ENCODE assay signal across 1 mouse cellular context in the genomic region with DNA sequence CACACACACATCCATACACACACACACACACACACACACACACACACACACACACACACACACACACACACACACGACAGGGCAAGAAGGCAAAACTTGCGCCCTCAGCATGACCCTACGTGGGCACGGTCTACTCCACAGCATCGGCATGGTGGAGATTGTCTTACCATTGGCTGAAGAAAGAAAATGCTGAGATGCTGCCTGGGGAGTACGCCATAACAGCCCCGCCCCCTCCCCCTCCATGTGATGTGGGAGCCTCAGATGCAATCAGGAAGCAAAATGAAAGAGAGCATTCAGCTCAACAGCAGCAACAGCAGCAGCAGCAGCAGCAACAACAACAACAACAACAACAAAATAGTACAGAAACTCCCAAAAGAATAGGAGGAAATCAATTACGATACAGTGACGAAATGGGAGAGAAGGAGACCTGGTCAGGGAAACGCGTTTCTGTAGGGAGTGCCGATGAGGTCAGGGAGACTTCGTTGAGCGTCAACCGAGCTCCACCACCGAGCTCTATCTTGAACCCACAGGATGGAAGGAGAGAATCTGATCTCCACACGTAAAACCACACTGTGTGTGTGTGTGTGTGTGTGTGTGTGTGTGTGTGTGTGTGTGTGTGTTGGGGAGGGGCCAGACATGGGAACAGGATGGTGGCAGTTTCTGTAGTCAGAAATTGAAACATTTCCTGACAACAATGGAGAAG.
A peak's percentile ranks its signal among the peaks of the same experiment; 100 is the strongest.
TF ChIP-seq lines count a peak whose summit lies in the region.

No protein-coding gene starts in this region.

TF ChIP-seq in MEL, 35 proteins besides CTCF, POLR2A, EP300 and RAD21 (continued from another document):
- TF ChIP-seq MAX (IDR thresholded peaks at IDR 0.05; ENCODE audit: low read length) (0 out of 2 replicates have a peak, but pooled peaks have one; percentile 19), E2F4 (IDR thresholded peaks at IDR 0.05; ENCODE audit: borderline replicate concordance, low read depth, low read length) (no peak), MAZ (IDR thresholded peaks at IDR 0.05; ENCODE audit: low read depth, low read length) (no peak), MXI1 (IDR thresholded peaks at IDR 0.05; ENCODE audit: low read depth, low read length) (peak; percentile 44), USF1 (IDR thresholded peaks at IDR 0.05; ENCODE audit: low read depth, low read length) (peak; percentile 74), UBTF (IDR thresholded peaks at IDR 0.05; ENCODE audit: borderline replicate concordance, insufficient read depth, low read depth, low read length) (no peak), KAT2A (conservative IDR thresholded peaks at IDR 0.05; ENCODE audit: low read depth, low read length) (no peak), BHLHE40 (IDR thresholded peaks at IDR 0.05; ENCODE audit: borderline replicate concordance, low read depth, low read length) (no peak; the same call in 1 of the 2 replicates), GATA1 (IDR thresholded peaks at IDR 0.05; ENCODE audit: low read depth, low read length) (no peak; the same call in 1 of the 2 replicates), MYB (IDR thresholded peaks at IDR 0.05; ENCODE audit: low read depth, low read length) (no peak)
